Mouse (Mus musculus): ENCODE results near the gene Crls1. TPM values are rescaled to one million over a fixed set of nuclear protein-coding genes. Genes with fewer than 3 reads are reported as not detected.

Crls1 gene
- total RNA-seq, 2 experiments from 2014 or later, result 103 to 125 TPM

GRCm38 (mm10) chr2:132884303-132884967, 38.0 kb downstream of the Crls1 start:
- peak; percentile 65 to 77 for DNase-seq

- DNase-seq, result no peak
These were observed 38.8 kb downstream of the Crls1 start for GRCm38 (mm10) chr2:132885312-132885711.

GRCm38 (mm10) chr2:132893826-132894225, 47.4 kb downstream of the Crls1 start:
- no peak for DNase-seq

DNA sequence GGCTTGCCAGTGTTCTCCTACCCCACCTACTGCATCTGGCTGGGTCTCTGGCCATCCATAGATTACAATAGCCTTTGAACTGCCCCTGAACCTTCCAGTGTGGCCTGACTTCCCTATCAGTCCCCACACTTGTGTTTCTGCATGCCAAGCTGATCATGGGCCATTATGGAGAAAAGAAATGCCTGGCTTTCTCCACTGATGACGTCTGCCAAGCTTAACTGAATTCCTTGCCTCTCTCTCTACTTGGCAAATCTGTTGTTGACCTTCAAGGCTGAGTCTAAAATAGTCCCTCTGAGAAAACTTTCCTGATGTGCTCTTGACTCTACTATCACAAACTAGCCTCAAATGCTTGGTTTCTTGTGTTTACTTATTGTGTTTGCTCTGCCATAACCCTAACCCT, 51.7 kb downstream of the Crls1 start:
- DNase-seq, result no peak

- peak in 1 of 2 experiments; percentile 42 for DNase-seq
These were observed 54.1 kb downstream of the Crls1 start for GRCm38 (mm10) chr2:132900596-132900995.

GRCm38 (mm10) chr2:132901636-132902035, 55.2 kb downstream of the Crls1 start:
- peak; percentile 45 to 64 for DNase-seq

DNA sequence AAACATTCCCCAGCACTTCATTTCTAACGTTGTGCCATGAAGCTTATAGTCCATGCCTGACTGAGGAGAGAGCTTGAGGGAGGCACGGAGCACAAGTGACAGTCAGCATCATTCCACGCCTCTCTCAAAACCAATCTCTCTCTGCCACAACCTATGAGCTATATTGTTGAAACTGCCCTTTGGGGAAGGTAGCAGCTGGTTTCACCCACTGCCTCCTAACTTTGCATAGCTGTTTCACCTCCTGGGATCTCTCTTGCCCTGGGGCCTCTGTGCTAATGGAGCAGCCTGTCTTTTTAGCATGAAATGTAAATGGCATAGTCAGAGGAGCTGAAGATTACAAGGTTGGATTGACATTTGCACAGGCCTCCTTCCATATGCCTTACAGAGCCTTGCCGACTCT, 55.6 kb downstream of the Crls1 start:
- DNase-seq, result no peak

GRCm38 (mm10) chr2:132903498-132903897, 57.0 kb downstream of the Crls1 start:
- DNase-seq, result peak; percentile 71 to 74

- DNase-seq, result peak in 1 of 2 experiments; percentile 39
These were observed 58.5 kb downstream of the Crls1 start for GRCm38 (mm10) chr2:132904961-132905360.

DNA sequence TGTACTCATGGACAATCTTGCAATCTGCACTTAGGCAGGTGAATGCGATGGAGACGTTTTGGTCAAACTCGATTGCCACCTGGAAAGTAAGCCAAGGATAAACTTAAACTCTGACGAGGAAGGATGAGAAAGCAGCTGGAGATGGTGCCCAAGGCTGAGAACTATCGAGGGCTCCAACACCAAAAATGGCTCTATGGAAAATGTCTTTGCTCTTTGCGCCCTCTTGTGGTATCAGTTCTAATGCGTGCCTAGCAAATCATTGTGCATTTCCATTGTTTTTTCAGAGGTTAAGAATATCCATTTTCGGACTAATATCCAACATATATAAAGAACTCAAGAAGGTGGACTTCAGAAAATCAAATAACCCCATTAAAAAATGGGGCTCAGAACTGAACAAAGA, 60.3 kb downstream of the Crls1 start:
- DNase-seq, result peak; percentile 40 to 65

DNA sequence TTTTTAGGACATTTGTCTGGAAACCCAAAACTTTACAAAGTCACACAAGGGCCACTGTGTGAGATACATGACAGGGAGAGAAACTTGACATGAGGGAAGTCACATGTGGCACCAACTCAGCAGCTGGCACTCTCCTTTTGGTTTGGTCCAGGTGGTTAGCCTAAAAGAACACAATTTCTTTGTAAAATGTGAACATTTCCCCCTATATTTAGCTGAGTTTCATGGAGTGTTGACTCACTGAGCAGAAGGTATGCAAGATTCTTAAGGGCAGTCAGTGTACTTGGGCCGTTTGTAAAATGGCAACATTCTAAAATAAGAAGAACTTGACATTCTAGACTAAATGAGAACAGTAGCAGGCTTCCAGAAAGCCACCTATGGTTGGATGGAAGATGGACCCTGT, 68.3 kb downstream of the Crls1 start:
- DNase-seq, result no peak

Other genes with a start within 250 kb of the Crls1 start
- gene Shld1, start 159.7 kb upstream of the Crls1 start, total RNA-seq (2021), result 10 to 100 TPM in 1 of 2 experiments, 1 to 10 TPM in 1; 7.7 to 12.8 TPM
- 1,000 to 10,000 TPM; 1,300 to 1,603 TPM for gene Chgb, start 65.4 kb upstream of the Crls1 start, total RNA-seq (2021)
- 10 to 100 TPM; 19.1 to 26.0 TPM for gene Trmt6, start 30.6 kb upstream of the Crls1 start, total RNA-seq (2021)
- gene Mcm8, start 30.5 kb upstream of the Crls1 start, total RNA-seq (2021), result 1 to 10 TPM; 3.4 to 4.7 TPM
- 1 to 10 TPM; 3.2 to 3.8 TPM for gene Lrrn4, start 34.2 kb downstream of the Crls1 start, total RNA-seq (2021)
- gene Fermt1, start 99.2 kb downstream of the Crls1 start, total RNA-seq (2021), result not detected

Data from adrenal gland, postnatal 36 days (tissue).